20 mouse cellular contexts compared by ENCODE assay signal in the genomic region with DNA sequence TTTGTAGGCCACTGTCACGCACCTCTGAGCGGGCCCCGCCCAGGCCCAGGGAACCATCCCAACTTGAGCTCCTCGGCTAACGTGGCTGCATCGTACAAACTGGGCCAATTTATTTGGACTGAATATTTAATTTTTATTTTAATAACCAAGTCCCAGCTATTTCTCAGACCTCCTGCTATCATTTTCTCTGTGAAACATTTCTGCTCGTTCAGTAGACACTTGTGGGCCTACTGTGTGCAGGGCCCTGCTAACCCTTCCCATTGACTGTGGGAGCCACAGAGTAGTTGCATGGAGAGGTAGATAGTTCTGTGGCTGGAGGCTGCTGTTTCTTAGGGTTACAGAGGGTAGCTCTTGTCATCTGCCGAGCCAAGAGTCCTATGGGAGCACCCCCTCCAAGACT.
DNase-seq lines count a peak whose midpoint lies in the region; ATAC-seq and TF ChIP-seq lines count a peak whose summit lies in the region.
"Had no signal": no experiment of that assay in that cellular context is flagged by ENCODE, and none has a peak within 500 bp of the region (broad histone marks: within the 10 kb centered on the region; RNA-seq: fewer than 3 reads in every experiment).

No protein-coding gene starts in this region.

- H3K4me3 ChIP-seq in heart, adult 2 months, result no peak overlapping the region
- no peak overlapping the region for H3K4me3 ChIP-seq in heart, embryonic 13.5 days
- H3K4me3 ChIP-seq in CH12.LX (replicated peaks in 1 of 3; ENCODE audit: low read depth in 2 of 3, low read length in 2 of 3, poor library complexity in 1 of 3), result no peak overlapping the region
- H3K4me3 ChIP-seq in heart, embryonic 16.5 days (ENCODE audit: low read length), result no peak overlapping the region
- no peak overlapping the region for H3K4me3 ChIP-seq in thymus, adult 2 months (ENCODE audit: control insufficient read depth, insufficient read depth, low read length)
- H3K4me3 ChIP-seq: embryonic facial prominence, embryonic 15.5 days; erythroblast, embryonic 14.5 days; forebrain, embryonic 10.5 days; hindbrain, embryonic 10.5 days; intestine, embryonic 15.5 days had no signal

- H3K27me3 ChIP-seq in heart, adult 2 months (ENCODE audit: control insufficient read depth, insufficient read depth, low read length), result no peaks in the 10 kb centered on the region
- H3K27me3 ChIP-seq in heart, embryonic 13.5 days (replicated peaks), result no peaks in the 10 kb centered on the region
- no peaks in the 10 kb centered on the region for H3K27me3 ChIP-seq in CH12.LX (replicated peaks)
- no peaks in the 10 kb centered on the region for H3K27me3 ChIP-seq in heart, embryonic 16.5 days (ENCODE audit: control insufficient read depth, insufficient read depth, low read length)
- no peaks in the 10 kb centered on the region for H3K27me3 ChIP-seq in thymus, adult 2 months (ENCODE audit: control insufficient read depth, insufficient read depth, low read length)
- H3K27me3 ChIP-seq: embryonic facial prominence, embryonic 15.5 days; intestine, embryonic 15.5 days had no signal

- dilution Hi-C loops in CH12.LX (cut with MboI; ENCODE audit: extremely low pct_ligation_motif_present, extremely low pct_unique_long_range_greater_than_20kb, low sequenced_read_pairs), result no loop called here

- 79% methylated on average over 8 of the region's 8 CpGs for WGBS in heart, adult 2 months
- 83% methylated on average over 8 of the region's 8 CpGs for WGBS in heart, embryonic 13.5 days
- 89% methylated on average over 8 of the region's 8 CpGs for WGBS in heart, embryonic 16.5 days
- WGBS in thymus, adult 2 months, result 96% methylated on average over 8 of the region's 8 CpGs

- intact Hi-C loops in heart, adult 2 months (cut with DNase I), result no loop called here
- intact Hi-C loops in heart, postnatal 36 days (cut with DNase I), result no loop called here

- no peak for ATAC-seq in heart, embryonic 13.5 days (ENCODE audit: extremely low read depth, insufficient number of reproducible peaks, low FRiP score, low TSS enrichment)
- ATAC-seq in heart, embryonic 16.5 days (replicated peaks; ENCODE audit: extremely low read depth, insufficient read depth, low FRiP score), result no peak
- ATAC-seq: forebrain, embryonic 14.5 days; intestine, embryonic 15.5 days had no signal

- H3K27ac ChIP-seq in heart, adult 2 months, result peak overlapping the region; percentile 77
- H3K27ac ChIP-seq in heart, embryonic 13.5 days (replicated peaks), result peak overlapping the region; percentile 92
- no peak overlapping the region for H3K27ac ChIP-seq in CH12.LX (ENCODE audit: insufficient read depth, low read depth)
- H3K27ac ChIP-seq in heart, embryonic 16.5 days (ENCODE audit: low read length), result peak overlapping the region; percentile 95
- no peak overlapping the region for H3K27ac ChIP-seq in thymus, adult 2 months (ENCODE audit: control insufficient read depth, insufficient read depth, low read length)
- H3K27ac ChIP-seq: embryonic facial prominence, embryonic 15.5 days; forebrain, embryonic 10.5 days; hindbrain, embryonic 10.5 days; hindbrain, embryonic 14.5 days; intestine, embryonic 15.5 days had no signal

- no peak for TF ChIP-seq POLR2A in heart, adult 2 months (IDR thresholded peaks at IDR 0.05; ENCODE audit: insufficient read depth, low read depth, low read length)
- no peak for TF ChIP-seq POLR2A in CH12.LX (IDR thresholded peaks at IDR 0.05; ENCODE audit: low read depth, low read length)
- no peak for TF ChIP-seq POLR2A in thymus, adult 2 months (IDR thresholded peaks at IDR 0.05; ENCODE audit: control insufficient read depth, extremely low read depth, insufficient read depth, low read length, poor library complexity)

- peaks cover 1% of the 10 kb centered on the region; the same call in 1 of the 2 replicates for H3K79me2 ChIP-seq in heart, adult 2 months (replicated peaks; ENCODE audit: control insufficient read depth, insufficient read depth, low read length)
- H3K79me2 ChIP-seq in CH12.LX (replicated peaks; ENCODE audit: control insufficient read depth, extremely low read depth, insufficient read depth, poor library complexity, severe bottlenecking), result 0 out of 2 replicates have a peak, but pooled peaks cover 5% of the 10 kb centered on the region

- no peak overlapping the region for H3K9ac ChIP-seq in heart, adult 2 months (ENCODE audit: low read depth, low read length)
- peak overlapping the region; percentile 66 for H3K9ac ChIP-seq in heart, embryonic 13.5 days
- H3K9ac ChIP-seq in CH12.LX (ENCODE audit: insufficient read depth, low read depth), result no peak overlapping the region
- peak overlapping the region; percentile 57 for H3K9ac ChIP-seq in heart, embryonic 16.5 days (ENCODE audit: low read length)
- H3K9ac ChIP-seq: embryonic facial prominence, embryonic 15.5 days; hindbrain, embryonic 14.5 days; intestine, embryonic 15.5 days had no signal

- in situ Hi-C loops in CH12.LX (cut with MboI; ENCODE audit: low pct_ligation_motif_present, low pct_unique_long_range_greater_than_20kb, low sequenced_read_pairs), result no loop called here

- peaks cover 6% of the 10 kb centered on the region for H3K4me1 ChIP-seq in heart, adult 2 months (ENCODE audit: control insufficient read depth, insufficient read depth, low read length)
- peaks cover 91% of the 10 kb centered on the region for H3K4me1 ChIP-seq in heart, embryonic 13.5 days
- H3K4me1 ChIP-seq in CH12.LX (ENCODE audit: control insufficient read depth in 1 of 2, insufficient read depth in 2 of 2), result peaks cover 0 to 26% of the 10 kb centered on the region in 2 experiments; a peak in 2 of 4 replicates
- H3K4me1 ChIP-seq in heart, embryonic 16.5 days (ENCODE audit: control insufficient read depth, insufficient read depth, low read length), result peaks cover 74% of the 10 kb centered on the region
- H3K4me1 ChIP-seq in thymus, adult 2 months (replicated peaks; ENCODE audit: control insufficient read depth, insufficient read depth, low read length), result peaks cover 8% of the 10 kb centered on the region

- no peak for TF ChIP-seq EP300 in heart, adult 2 months (IDR thresholded peaks at IDR 0.05; ENCODE audit: insufficient read depth, low read depth, low read length)
- TF ChIP-seq EP300 in CH12.LX (IDR thresholded peaks at IDR 0.05; ENCODE audit: low read length), result no peak

- peaks cover 4% of the 10 kb centered on the region; the same call in 1 of the 2 replicates for H3K36me3 ChIP-seq in heart, adult 2 months (ENCODE audit: control insufficient read depth, insufficient read depth, low read length)
- peaks cover 49% of the 10 kb centered on the region for H3K36me3 ChIP-seq in heart, embryonic 13.5 days
- peaks cover 12 to 78% of the 10 kb centered on the region in 2 experiments for H3K36me3 ChIP-seq in CH12.LX (replicated peaks in 1 of 2; ENCODE audit: control insufficient read depth in 1 of 2, insufficient read depth in 1 of 2, low read length in 1 of 2)
- H3K36me3 ChIP-seq in heart, embryonic 16.5 days (ENCODE audit: control insufficient read depth, insufficient read depth), result 0 out of 2 replicates have a peak, but pooled peaks cover 8% of the 10 kb centered on the region
- peaks cover 34% of the 10 kb centered on the region for H3K36me3 ChIP-seq in thymus, adult 2 months (ENCODE audit: control insufficient read depth, insufficient read depth, low read length)
- H3K36me3 ChIP-seq: forebrain, embryonic 10.5 days; hindbrain, embryonic 10.5 days; intestine, embryonic 15.5 days had no signal

- DNase-seq in heart, adult 2 months, result no peak
- no peak for DNase-seq in heart, adult 8-10 months (ENCODE audit: low spot score)
- no peak for DNase-seq in heart, postnatal 36 days
- DNase-seq in CH12.LX (ENCODE audit: extremely low read depth), result no peak
- DNase-seq in thymus, adult 2 months, result no peak
- DNase-seq: adrenal gland, postnatal 10 days; cerebellum, adult 11 months; cerebellum, adult 8-10 months; cerebellum, postnatal 14 days; embryo, embryonic 11 days; kidney, adult 8-10 months had no signal

- no peak overlapping the region for H3K4me2 ChIP-seq in heart, embryonic 13.5 days
- H3K4me2 ChIP-seq in CH12.LX (ENCODE audit: insufficient read depth, low read depth, poor library complexity, severe bottlenecking), result no peak overlapping the region
- H3K4me2 ChIP-seq in heart, embryonic 16.5 days (ENCODE audit: low read depth, low read length), result no peak overlapping the region
- H3K4me2 ChIP-seq: embryonic facial prominence, embryonic 15.5 days; hindbrain, embryonic 14.5 days; intestine, embryonic 15.5 days had no signal

- TF ChIP-seq RAD21 in CH12.LX (IDR thresholded peaks at IDR 0.05; ENCODE audit: low read depth, low read length), result no peak

- no peaks in the 10 kb centered on the region for H3K9me3 ChIP-seq in heart, embryonic 13.5 days
- H3K9me3 ChIP-seq in CH12.LX (replicated peaks; ENCODE audit: low read length), result no peaks in the 10 kb centered on the region
- H3K9me3 ChIP-seq in heart, embryonic 16.5 days (replicated peaks; ENCODE audit: control insufficient read depth, low read length), result no peaks in the 10 kb centered on the region
- H3K9me3 ChIP-seq: embryonic facial prominence, embryonic 15.5 days; forebrain, embryonic 10.5 days; hindbrain, embryonic 10.5 days; intestine, embryonic 15.5 days had no signal

- no peak for TF ChIP-seq CTCF in heart, adult 2 months (IDR thresholded peaks at IDR 0.05)
- TF ChIP-seq CTCF in CH12.LX (conservative IDR thresholded peaks at IDR 0.05 in 1 of 2, IDR thresholded peaks at IDR 0.05 in 1 of 2; ENCODE audit: low read depth in 2 of 2, low read length in 2 of 2), result no peak
- TF ChIP-seq CTCF in thymus, adult 2 months (IDR thresholded peaks at IDR 0.05; ENCODE audit: borderline replicate concordance, control insufficient read depth, extremely low read depth, insufficient read depth, low read length, poor library complexity), result no peak

TF ChIP-seq in CH12.LX, 34 proteins besides CTCF, POLR2A, EP300 and RAD21:
- no peak for TF ChIP-seq MAZ (IDR thresholded peaks at IDR 0.05; ENCODE audit: low read depth, low read length)
- no peak for TF ChIP-seq SIN3A (IDR thresholded peaks at IDR 0.05; ENCODE audit: low read length)
- TF ChIP-seq PAX5 (IDR thresholded peaks at IDR 0.05; ENCODE audit: low read length), result no peak
- TF ChIP-seq ETS1 (conservative IDR thresholded peaks at IDR 0.05; ENCODE audit: low read depth, low read length), result no peak
- TF ChIP-seq RCOR1 (conservative IDR thresholded peaks at IDR 0.05; ENCODE audit: low read depth, low read length), result no peak
- TF ChIP-seq ZC3H11A (IDR thresholded peaks at IDR 0.05; ENCODE audit: low read depth, low read length), result no peak
- peak; percentile 47 for TF ChIP-seq ZKSCAN1 (IDR thresholded peaks at IDR 0.05; ENCODE audit: borderline replicate concordance, low read depth, low read length)
- no peak for TF ChIP-seq NRF1 (IDR thresholded peaks at IDR 0.05; ENCODE audit: low read depth, low read length)
- TF ChIP-seq KAT2A (IDR thresholded peaks at IDR 0.05; ENCODE audit: insufficient replicate concordance, low read length), result no peak

Comparison
In these comparisons a context has a peak if more than half of its experiments do, and no peak if none do; other contexts are left out.
1. H3K9ac ChIP-seq: peak in heart, embryonic 13.5 days (single experiment) and heart, embryonic 16.5 days (single experiment); none in heart, adult 2 months (single experiment) and CH12.LX (single experiment).
2. H3K27ac ChIP-seq: peak in heart, adult 2 months (single experiment), heart, embryonic 13.5 days (single experiment) and heart, embryonic 16.5 days (single experiment); none in CH12.LX (single experiment) and thymus, adult 2 months (single experiment).